Mouse (Mus musculus) induced T-regulatory cell, adult 2 months (primary cell): ENCODE data around the gene Mamstr.

Experiments
- DNase-seq: peaks from one replicate; pipeline ENCODE4 v3.0.0-alpha.2; 2012; ENCODE audit warnings: low read depth

Gene Mamstr

GRCm38 (mm10) chr7:45693921-45694591, 54.3 kb downstream of the Mamstr start, which contains the start of gene Sec1:
Gene Sec1 (minus strand): TSS chr7:45694402.
- no peak for DNase-seq

GRCm38 (mm10) chr7:45695098-45695497, 55.3 kb downstream of the Mamstr start:
- DNase-seq, result peak; percentile 21
